Mouse (Mus musculus): ENCODE data around the gene Prex1. TPM values are rescaled to one million over a fixed set of nuclear protein-coding genes. Genes with fewer than 3 reads are reported as not detected.

Prex1 gene
- 13.9 and 31.5 TPM in 2 replicates for polyA plus RNA-seq (2021; fragmentation: Nextera tagmentation)
- long read RNA-seq, experiment 1, full-length matches to known transcripts = 5 of 47 reads
- long read RNA-seq, experiment 1, partial matches to known transcripts = 40 of 47 reads
- long read RNA-seq, experiment 1, other reads (novel, unspliced or antisense) = 2 of 47 reads
- long read RNA-seq, experiment 2, full-length matches to known transcripts = 1 of 36 reads
- long read RNA-seq, experiment 2, partial matches to known transcripts = 18 of 36 reads
- long read RNA-seq, experiment 2, other reads (novel, unspliced or antisense) = 17 of 36 reads

DNA sequence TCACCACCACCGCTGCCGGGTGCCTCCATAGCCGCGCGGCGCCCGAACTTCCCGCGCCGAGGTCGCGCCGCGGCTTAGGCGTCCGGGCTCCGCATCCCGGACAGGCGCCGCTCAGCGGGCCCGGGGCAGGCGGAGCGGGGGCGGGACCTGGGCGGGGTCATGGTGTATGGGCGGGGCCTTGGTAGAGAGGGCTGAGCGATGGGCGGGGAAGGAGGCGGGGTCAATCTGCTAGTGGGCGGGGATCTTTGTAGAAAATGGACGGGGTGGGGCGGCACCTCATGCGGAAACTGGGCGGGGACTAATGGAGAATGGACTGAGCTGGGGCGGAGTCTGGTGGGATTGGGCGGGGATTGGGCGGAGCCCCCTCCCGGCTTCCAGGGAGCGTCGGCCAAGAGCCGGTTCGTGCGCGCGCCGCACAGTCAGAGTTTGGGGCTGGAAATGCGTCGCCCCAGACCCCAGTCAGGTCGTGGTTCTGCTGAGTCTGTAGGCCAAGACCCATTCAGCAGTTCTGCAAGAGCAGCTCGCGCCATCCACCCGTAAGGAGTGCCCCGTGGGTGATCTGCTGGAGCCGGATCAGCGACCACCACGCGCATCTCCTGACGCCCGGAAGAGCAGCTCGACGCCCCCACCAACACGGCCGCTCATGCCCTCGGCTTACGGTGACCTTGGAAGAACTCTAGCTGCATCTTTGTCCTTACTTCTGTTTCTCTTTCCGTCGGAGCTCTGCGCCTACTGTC lies at the start of gene Prex1:
Prex1 (minus strand) TSS at position 143 of the 737 bp plus-strand sequence.

Other genes starting within 250 kb of the Prex1 start
- gene Trp53rkb, start 78.7 kb upstream of the Prex1 start, polyA plus RNA-seq (2021; fragmentation: Nextera tagmentation) = 3.6 and 3.9 TPM in 2 replicates
- 4.1 and 9.4 TPM in 2 replicates for gene Arfgef2, start 91.8 kb upstream of the Prex1 start, polyA plus RNA-seq (2021; fragmentation: Nextera tagmentation)
- 22.1 and 24.9 TPM in 2 replicates for gene Cse1l, start 192.2 kb upstream of the Prex1 start, polyA plus RNA-seq (2021; fragmentation: Nextera tagmentation)

Measured in left cerebral cortex, adult 6 months (tissue).